Mouse (Mus musculus): Measurements from ENCODE around the gene Ifrd1. TPM values are rescaled to one million over a fixed set of nuclear protein-coding genes. Genes with fewer than 3 reads are reported as not detected.

Gene Ifrd1
- polyA plus RNA-seq, 1 experiment: 107 TPM

DNA sequence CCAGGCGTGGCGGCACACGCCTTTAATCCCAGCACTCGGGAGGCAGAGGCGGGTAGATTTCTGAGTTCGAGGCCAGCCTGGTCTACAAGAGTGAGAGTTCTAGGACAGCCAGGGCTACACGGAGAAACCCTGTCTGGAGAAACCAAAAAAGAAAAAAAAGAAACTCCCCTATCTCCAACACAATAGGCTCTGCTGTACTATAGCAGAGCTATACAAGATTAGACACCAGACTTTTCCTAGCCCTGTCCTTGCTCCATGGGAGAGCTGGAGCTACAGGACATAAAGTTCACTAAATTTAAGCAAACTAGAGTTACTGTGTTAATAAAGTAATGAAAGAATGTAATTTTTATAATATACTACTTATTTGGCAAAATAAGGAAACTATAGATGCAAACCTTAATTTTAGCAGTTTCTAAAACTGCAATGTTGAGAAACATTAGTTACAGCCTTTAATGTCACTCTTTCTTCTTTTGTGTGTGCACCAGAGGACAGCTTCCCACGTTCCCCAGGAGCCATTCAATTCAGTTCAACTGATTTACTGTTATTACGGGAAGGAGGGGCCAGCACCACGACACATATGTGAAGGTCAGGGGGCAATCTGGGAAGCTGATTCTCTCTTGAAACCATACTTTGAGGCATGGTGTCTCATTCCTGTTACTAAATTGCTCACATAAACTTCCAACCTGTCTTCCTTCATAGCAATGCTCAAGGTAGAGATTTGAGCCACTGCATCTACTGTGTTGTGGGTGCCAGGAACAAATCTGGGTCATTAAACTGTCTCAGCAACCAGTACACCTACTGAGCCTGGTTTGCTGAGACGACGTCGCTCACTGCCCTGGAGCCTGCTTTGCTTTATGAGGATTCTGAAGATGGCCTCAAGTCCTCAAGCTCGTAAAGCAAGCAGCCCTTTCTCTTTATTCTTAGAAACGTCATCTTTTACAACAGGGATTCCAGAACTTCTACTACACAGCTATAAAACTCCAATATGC is 33.1 kb downstream of the Ifrd1 start:
- peaks cover under 1% of the 10 kb centered on the region for H3K4me1 ChIP-seq (ENCODE audit: control insufficient read depth, insufficient read depth, low read length)
- peaks cover 24% of the 10 kb centered on the region for H3K9me3 ChIP-seq (replicated peaks; ENCODE audit: control insufficient read depth, insufficient read depth, low read length, poor library complexity, severe bottlenecking)
- H3K27ac ChIP-seq (ENCODE audit: insufficient read depth, low read length): no peak overlapping the region
- H3K36me3 ChIP-seq (ENCODE audit: control insufficient read depth, insufficient read depth, low read length, poor library complexity, severe bottlenecking): peaks cover 81% of the 10 kb centered on the region
- H3K4me3 ChIP-seq (ENCODE audit: low read depth, low read length): no peak overlapping the region
- no peak overlapping the region for H3K9ac ChIP-seq (ENCODE audit: low read depth, poor library complexity, severe bottlenecking)
- H3K27me3 ChIP-seq (ENCODE audit: control insufficient read depth, insufficient read depth, low read length, poor library complexity, severe bottlenecking): no peaks in the 10 kb centered on the region
- TF ChIP-seq POLR2A (IDR thresholded peaks at IDR 0.05; ENCODE audit: insufficient read depth, low read length) (no peak), EP300 (IDR thresholded peaks at IDR 0.05; ENCODE audit: insufficient read depth, low read depth, low read length) (no peak), CTCF (IDR thresholded peaks at IDR 0.05; ENCODE audit: low read depth, low read length) (no peak)

DNA sequence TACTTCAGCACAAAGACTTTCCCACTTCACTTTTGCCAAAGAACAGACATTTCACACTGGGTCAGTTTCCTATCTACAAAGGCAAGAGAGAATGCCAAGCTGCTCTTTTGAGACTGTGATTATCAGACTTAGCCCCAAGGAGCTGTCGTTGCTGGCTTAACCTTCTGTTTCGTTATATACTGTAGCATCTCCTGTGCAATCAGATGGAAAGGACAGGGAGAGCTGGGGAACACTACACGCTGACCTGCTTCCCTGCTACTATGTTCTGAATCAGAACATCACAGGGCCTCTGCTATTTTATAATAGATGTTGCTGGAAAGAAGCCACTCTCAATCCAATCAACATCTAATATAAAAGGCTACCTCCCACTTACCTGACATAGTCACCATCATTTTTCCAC is 39.3 kb downstream of the Ifrd1 start:
- Histone ChIP-seq H3K4me1 (ENCODE audit: control insufficient read depth, insufficient read depth, low read length) (no peaks in the 10 kb centered on the region), H3K4me3 (ENCODE audit: low read depth, low read length) (no peak overlapping the region), H3K36me3 (ENCODE audit: control insufficient read depth, insufficient read depth, low read length, poor library complexity, severe bottlenecking) (peaks cover 85% of the 10 kb centered on the region), H3K27me3 (ENCODE audit: control insufficient read depth, insufficient read depth, low read length, poor library complexity, severe bottlenecking) (no peaks in the 10 kb centered on the region), H3K9me3 (replicated peaks; ENCODE audit: control insufficient read depth, insufficient read depth, low read length, poor library complexity, severe bottlenecking) (peaks cover 17% of the 10 kb centered on the region), H3K27ac (ENCODE audit: insufficient read depth, low read length) (no peak overlapping the region), H3K9ac (ENCODE audit: low read depth, poor library complexity, severe bottlenecking) (no peak overlapping the region)
- TF ChIP-seq POLR2A (IDR thresholded peaks at IDR 0.05; ENCODE audit: insufficient read depth, low read length): no peak
- TF ChIP-seq EP300 (IDR thresholded peaks at IDR 0.05; ENCODE audit: insufficient read depth, low read depth, low read length): no peak
- TF ChIP-seq CTCF (IDR thresholded peaks at IDR 0.05; ENCODE audit: low read depth, low read length): no peak

DNA sequence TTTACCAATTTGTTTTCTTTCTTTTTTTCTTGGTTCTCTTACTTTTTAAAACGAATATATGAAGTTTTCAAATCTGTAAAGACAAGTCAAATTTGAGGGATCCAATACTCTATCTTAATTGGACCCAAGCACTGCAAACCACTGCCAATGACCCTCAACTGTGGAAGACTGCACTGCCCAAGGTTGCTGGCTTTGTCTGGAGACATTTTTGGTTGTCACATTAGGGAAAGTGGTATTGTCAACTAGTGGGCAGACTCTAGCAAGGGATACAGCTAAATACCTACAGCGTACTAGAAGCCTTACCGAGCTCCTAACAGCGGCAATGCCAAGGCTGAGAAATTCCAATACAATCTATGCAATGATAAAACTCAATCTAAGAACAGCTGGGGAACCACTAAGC is 40.4 kb downstream of the Ifrd1 start:
- Histone ChIP-seq H3K27ac (ENCODE audit: insufficient read depth, low read length) (no peak overlapping the region), H3K4me3 (ENCODE audit: low read depth, low read length) (no peak overlapping the region), H3K36me3 (ENCODE audit: control insufficient read depth, insufficient read depth, low read length, poor library complexity, severe bottlenecking) (peaks cover 81% of the 10 kb centered on the region), H3K27me3 (ENCODE audit: control insufficient read depth, insufficient read depth, low read length, poor library complexity, severe bottlenecking) (no peaks in the 10 kb centered on the region), H3K4me1 (ENCODE audit: control insufficient read depth, insufficient read depth, low read length) (no peaks in the 10 kb centered on the region), H3K9ac (ENCODE audit: low read depth, poor library complexity, severe bottlenecking) (no peak overlapping the region), H3K9me3 (replicated peaks; ENCODE audit: control insufficient read depth, insufficient read depth, low read length, poor library complexity, severe bottlenecking) (peaks cover 6% of the 10 kb centered on the region; the same call in 1 of the 2 replicates)
- TF ChIP-seq POLR2A (IDR thresholded peaks at IDR 0.05; ENCODE audit: insufficient read depth, low read length) (no peak), EP300 (IDR thresholded peaks at IDR 0.05; ENCODE audit: insufficient read depth, low read depth, low read length) (no peak), CTCF (IDR thresholded peaks at IDR 0.05; ENCODE audit: low read depth, low read length) (no peak)

DNA sequence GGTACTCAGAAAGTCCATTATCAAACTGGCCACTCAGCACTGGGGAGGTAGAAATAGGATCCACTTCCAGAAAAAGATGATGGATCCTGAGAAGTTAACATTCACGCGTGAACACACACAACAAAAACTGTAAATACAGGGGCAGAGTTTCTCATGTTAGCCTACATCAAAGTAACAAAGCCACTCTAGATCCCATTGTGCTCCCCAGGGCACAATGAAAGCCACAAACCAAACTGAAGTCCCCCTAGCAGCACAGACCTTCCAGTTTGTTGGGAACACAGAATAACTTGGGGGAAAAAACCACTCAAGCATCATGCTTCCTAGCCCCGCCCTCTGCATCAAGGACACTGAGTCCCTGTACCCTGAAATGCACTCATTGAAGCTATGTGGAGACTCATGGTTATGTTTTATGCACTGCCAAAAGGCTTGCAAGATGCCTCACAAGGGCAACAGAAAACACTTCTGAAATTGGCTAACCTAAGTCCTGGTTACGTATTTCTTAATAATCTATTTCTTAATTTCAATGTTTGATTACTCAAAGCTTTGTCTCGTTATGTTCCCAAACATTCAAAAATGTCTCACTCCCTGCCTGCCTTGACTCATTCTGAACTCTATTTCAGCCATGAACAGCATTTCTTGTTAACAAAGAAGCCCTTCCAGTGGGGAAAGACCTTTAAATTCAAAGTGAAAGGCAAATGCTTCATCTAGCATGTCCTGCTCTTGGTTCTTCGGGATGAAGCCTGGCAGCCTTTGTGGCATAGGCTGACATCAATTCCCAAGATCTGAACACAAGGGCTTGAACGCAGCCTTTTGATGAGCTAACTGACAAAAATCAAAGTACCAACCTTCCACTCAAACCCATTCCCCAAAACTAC is 45.9 kb downstream of the Ifrd1 start:
- TF ChIP-seq CTCF (IDR thresholded peaks at IDR 0.05; ENCODE audit: low read depth, low read length): no peak
- TF ChIP-seq EP300 (IDR thresholded peaks at IDR 0.05; ENCODE audit: insufficient read depth, low read depth, low read length): no peak
- TF ChIP-seq POLR2A (IDR thresholded peaks at IDR 0.05; ENCODE audit: insufficient read depth, low read length): no peak
- peaks cover 57% of the 10 kb centered on the region for H3K36me3 ChIP-seq (ENCODE audit: control insufficient read depth, insufficient read depth, low read length, poor library complexity, severe bottlenecking)

DNA sequence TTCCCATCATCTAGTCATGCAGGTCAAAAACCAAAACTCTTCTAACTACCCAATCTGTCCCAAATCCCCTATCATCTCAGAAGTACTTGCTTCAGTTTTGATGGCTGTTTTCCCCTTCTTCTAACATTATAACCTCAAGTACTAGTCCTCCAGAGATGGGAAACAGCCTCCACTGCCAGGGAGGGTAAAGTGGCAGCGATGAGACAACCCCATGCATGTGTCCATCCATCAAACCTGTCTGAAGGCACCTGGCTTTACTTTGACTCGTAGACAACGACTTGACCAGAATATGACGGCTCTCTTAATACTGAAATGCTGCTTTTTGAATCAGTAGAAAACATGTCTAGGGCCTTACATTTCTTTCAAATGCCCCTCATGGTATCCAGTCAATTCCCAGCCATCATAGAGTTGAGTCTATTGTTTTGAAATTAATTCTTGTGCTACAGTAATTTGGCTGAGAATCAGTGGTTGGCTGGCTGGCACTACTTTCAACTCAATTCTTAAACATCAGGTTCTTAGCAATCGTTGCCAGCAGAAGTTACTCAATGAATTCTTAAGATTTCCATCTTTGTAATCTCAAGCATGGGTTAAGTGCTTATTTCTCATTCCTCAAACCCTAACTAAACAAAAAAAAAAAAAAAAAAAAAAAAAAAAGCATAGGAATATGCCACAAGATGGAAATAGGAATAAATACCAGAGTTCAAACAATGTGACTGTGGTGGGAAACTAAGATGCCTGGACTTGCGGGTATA is 47.6 kb downstream of the Ifrd1 start:
- no peak overlapping the region for H3K4me3 ChIP-seq (ENCODE audit: low read depth, low read length)
- H3K9ac ChIP-seq (ENCODE audit: low read depth, poor library complexity, severe bottlenecking): no peak overlapping the region
- no peaks in the 10 kb centered on the region for H3K27me3 ChIP-seq (ENCODE audit: control insufficient read depth, insufficient read depth, low read length, poor library complexity, severe bottlenecking)
- no peaks in the 10 kb centered on the region for H3K9me3 ChIP-seq (replicated peaks; ENCODE audit: control insufficient read depth, insufficient read depth, low read length, poor library complexity, severe bottlenecking)
- H3K4me1 ChIP-seq (ENCODE audit: control insufficient read depth, insufficient read depth, low read length): no peaks in the 10 kb centered on the region
- H3K27ac ChIP-seq (ENCODE audit: insufficient read depth, low read length): no peak overlapping the region
- peaks cover 41% of the 10 kb centered on the region for H3K36me3 ChIP-seq (ENCODE audit: control insufficient read depth, insufficient read depth, low read length, poor library complexity, severe bottlenecking)
- TF ChIP-seq POLR2A (IDR thresholded peaks at IDR 0.05; ENCODE audit: insufficient read depth, low read length): no peak
- no peak for TF ChIP-seq EP300 (IDR thresholded peaks at IDR 0.05; ENCODE audit: insufficient read depth, low read depth, low read length)
- TF ChIP-seq CTCF (IDR thresholded peaks at IDR 0.05; ENCODE audit: low read depth, low read length): no peak

More for the DNA sequence above, 45.9 kb downstream of the Ifrd1 start:
- Histone ChIP-seq H3K4me3 (ENCODE audit: low read depth, low read length) (no peak overlapping the region), H3K9me3 (replicated peaks; ENCODE audit: control insufficient read depth, insufficient read depth, low read length, poor library complexity, severe bottlenecking) (no peaks in the 10 kb centered on the region), H3K4me1 (ENCODE audit: control insufficient read depth, insufficient read depth, low read length) (no peaks in the 10 kb centered on the region), H3K27ac (ENCODE audit: insufficient read depth, low read length) (peak overlapping the region; percentile 11; the same call in 1 of the 2 replicates), H3K27me3 (ENCODE audit: control insufficient read depth, insufficient read depth, low read length, poor library complexity, severe bottlenecking) (no peaks in the 10 kb centered on the region), H3K9ac (ENCODE audit: low read depth, poor library complexity, severe bottlenecking) (no peak overlapping the region)
